Mouse (Mus musculus) inflammation-experienced regulatory T-cells (primary cell): ENCODE data around the gene Ccnyl1. TPM values are rescaled to one million over a fixed set of nuclear protein-coding genes. Genes with fewer than 3 reads are reported as not detected.

ENCODE experiments used
- polyA plus RNA-seq, 2 experiments: library from polyadenylated mRNA; unstranded; fragments of 100-300 nt; shearing (Covaris generic); gene quantifications; one replicate each; pipeline ENCODE4 v1.2.1; 2017

Ccnyl1 gene
- 10 to 100 TPM in 1 of 2 experiments, 1 to 10 TPM in 1; 3.1 to 10.6 TPM for polyA plus RNA-seq

GRCm38 (mm10) chr1:64690213-64691013 is at the start of gene Ccnyl1:
Gene Ccnyl1 (plus strand): TSS chr1:64690455.

GRCm38 (mm10) chr1:64737502-64738179 is 47.4 kb downstream of the Ccnyl1 start, which contains the start of gene Fzd5:
Gene Fzd5 (minus strand): TSS chr1:64737751.

Other genes starting within 250 kb of the Ccnyl1 start
- gene Creb1, start 157.8 kb upstream of the Ccnyl1 start, polyA plus RNA-seq = 10 to 100 TPM; 66.7 to 68.0 TPM
- 10 to 100 TPM; 27.2 to 33.6 TPM for gene Mettl21a, start 73.2 kb upstream of the Ccnyl1 start, polyA plus RNA-seq
- gene Fzd5, start 47.3 kb downstream of the Ccnyl1 start, polyA plus RNA-seq = under 1 TPM; 0.42 to 0.80 TPM